Mouse (Mus musculus) lung, postnatal 10 days (tissue): ENCODE measurements around the gene Ryr2.

ENCODE experiments used
- DNase-seq: peaks from one replicate; pipeline ENCODE4 v3.0.0; 2021

The Ryr2 gene

DNA sequence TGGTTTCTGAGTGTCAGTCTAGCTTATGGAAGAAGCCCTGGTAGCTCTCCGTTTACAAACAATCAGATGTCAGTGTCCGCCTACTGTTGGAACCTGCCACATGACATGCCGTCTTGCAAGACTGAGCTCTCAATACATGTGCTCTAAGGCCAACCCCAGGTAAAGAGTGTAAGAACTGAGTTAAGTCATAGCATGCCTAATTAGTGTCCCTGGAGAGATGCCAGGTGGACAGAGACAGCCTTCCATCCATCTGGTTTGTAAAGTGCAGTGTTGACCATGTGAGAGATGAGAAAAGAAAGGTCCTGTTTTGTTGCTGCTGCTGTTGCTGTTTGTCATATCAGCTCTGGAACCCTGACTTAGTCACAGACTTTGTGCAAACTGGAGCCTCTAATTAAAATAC is 178.0 kb downstream of the Ryr2 start:
- no peak for DNase-seq

DNA sequence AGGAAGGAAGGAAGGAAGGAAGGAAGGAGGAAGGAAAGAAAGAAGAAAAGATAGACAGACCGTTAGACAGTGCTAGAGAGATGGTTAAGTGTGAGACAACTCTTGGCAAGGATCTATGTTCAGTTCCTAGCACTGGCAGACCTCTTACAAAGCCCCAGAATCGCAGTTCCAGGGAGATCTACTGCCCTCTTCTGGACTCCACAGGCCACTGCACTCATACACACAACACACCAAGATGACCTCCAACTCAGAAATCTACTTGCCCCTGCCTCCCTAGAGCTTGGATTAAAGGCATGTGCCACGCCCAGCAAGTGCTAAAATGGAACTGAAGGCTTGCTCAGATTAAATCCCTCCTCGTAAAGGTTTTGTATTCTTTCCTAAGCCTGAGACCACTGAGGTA is 179.0 kb downstream of the Ryr2 start:
- no peak for DNase-seq

DNA sequence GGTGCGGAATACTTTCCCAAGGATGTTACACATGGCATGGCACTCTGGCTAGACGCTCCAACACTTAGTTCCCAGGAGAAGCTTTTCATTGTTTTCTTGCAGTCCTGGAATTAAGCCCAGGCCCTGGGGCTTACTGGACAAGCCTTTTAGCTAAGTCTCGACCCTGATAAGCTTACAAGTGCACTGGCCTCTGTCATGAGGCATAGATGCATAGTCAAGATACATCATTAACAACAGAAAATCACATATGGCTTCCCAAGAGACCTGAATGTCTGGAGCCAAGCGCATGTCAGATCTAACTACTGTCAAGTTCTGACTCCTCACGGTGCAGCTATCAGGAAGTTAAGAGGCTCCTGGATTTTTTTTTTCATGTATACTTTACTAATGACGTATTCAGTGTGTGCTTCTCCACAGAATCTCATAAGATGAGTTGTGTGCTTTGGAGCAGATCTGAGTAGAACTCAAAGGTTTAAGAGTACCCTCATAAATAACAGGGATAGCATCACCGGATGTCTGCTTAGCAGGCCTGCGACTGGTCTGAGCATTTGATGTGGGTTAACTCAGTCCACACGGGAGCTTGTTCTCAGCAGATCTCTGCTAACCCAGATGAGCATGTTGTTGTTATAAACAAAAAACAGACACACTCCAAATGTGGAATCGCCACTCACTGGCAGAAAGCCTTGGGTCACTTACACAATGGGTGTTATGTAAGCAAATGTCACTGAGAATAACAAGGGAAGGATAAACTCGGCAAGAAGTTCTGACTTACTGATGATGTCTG is 179.8 kb downstream of the Ryr2 start:
- peak; percentile 48 for DNase-seq

DNA sequence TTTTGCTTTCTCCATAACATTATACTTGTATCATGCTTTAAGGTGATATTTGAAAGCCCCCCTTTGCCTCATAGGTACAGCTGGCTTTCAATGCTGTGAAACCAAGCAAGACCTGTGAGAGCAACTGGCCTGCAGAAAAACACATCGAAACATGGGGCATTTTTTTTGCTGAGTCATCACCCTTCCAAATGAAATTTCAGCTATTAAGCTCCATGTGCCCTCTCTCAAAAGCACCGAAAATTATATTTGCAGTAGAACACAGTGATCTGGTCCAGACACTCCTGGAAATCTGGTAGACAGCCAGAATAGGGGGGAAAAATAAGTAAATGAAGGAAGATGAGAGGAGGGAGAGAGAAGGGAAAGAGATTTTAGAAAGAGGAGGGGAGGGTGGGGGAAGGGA is 180.5 kb downstream of the Ryr2 start:
- no peak for DNase-seq

DNA sequence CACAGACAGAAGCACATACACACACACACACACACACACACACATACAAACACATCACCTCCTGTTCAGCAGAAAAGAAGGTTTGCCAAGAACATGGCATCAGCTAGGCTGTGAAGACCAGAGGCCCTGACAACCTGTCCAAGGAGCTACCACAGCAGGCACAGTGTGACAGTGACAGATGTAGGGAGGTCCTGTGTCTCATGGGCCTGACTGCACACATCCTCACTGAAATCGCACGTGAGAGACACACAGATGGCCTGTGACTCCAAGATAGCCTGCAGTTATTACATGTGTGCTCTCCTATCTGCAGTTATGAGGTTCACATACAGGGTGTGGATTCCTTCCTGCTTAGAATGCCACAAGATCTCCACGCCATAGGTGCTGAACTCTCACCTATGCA is 182.0 kb downstream of the Ryr2 start:
- no peak for DNase-seq

DNA sequence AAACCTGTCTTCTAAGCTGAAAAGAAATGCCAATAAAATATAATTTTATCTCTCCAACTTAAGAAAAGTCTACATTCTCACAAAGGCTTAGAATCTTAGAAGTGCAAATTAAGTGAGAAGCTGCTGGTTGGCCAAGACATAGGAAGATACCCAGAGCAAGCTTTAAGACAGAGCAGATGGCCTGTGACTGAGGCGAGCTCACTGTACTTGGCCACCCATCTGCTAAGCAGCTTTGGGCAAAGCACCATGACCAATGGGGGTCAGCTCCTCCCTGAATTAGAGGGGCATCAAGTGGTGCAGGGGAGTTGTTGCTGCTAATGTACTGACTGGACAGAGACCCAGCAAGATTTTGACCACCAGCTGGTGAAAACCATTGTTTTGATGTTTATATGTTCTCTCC is 186.2 kb downstream of the Ryr2 start:
- no peak for DNase-seq

DNA sequence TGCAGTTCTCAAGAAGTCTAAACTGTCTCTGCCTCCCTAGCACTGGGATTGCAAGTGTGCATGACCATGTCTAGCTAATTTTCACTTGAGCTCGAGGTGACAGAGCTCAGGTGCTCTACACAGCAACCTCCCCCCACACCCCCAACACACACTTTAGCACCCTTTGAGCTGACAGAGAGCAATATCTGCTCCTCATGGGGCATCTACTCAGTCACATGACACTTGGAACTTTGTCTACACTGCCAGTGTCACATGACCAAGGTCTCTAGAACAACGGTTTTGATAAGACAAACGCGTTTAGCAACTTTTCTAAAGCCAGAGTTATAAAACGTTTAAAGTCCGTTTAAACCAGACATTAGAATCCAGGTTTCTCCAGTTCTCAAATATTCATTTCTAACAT is 187.3 kb downstream of the Ryr2 start:
- no peak for DNase-seq

DNA sequence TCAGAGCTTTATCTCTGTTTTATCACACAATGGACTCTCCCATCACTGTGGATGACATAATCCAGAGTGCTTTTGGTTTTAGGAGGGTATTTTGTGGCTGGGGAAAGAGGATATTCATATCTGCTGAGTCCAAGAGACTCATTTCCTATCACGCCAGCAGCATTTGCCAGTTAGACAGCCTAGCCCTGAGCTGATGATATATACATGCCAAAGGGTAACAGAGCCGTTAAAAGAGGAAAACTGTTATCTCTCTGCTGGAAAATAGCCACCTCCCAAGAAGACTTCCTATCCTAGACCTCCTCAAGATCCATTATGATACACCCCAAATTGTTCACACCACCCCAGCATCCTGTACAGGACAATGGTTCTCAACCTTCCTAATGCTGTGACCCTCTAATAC is 191.1 kb downstream of the Ryr2 start:
- DNase-seq, result no peak

DNA sequence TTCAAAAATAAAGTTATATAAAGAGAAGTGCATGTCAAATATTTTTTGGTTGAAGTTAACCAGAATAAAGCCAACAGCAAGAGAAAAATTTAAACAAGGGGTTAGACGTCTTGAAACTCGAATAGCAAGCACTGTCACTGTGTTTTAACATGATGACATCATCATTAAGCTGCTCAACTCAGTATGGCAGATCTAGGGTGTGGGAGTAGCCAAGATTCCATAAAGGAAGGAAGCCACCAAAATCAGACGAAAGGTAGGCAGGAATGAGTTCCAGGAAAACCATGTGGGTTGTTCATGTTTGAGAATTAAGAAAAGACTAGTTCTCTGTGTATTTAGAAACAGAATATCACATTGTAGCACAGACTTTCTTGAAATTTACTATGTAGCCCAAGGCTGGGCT is 192.1 kb downstream of the Ryr2 start:
- DNase-seq, result no peak

DNA sequence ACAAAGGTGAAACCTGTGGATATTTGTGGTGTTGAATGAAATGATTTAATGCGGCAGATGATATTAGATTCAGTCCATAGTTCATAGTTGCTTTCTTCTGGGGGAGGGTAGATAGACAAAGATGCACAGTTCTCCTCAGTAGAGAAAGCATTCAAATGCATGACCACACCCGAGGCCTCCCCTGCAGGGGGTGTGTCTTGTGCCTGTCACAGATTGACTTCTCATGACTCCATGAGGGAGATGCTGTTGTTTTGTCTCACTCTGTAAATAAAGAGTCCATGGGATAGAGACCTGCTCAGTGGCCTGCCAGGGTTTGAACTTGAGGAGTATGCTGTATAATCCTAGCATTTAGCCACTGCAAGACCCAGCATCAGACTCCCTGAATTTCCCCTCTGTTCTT is 194.5 kb downstream of the Ryr2 start:
- DNase-seq, result no peak

DNA sequence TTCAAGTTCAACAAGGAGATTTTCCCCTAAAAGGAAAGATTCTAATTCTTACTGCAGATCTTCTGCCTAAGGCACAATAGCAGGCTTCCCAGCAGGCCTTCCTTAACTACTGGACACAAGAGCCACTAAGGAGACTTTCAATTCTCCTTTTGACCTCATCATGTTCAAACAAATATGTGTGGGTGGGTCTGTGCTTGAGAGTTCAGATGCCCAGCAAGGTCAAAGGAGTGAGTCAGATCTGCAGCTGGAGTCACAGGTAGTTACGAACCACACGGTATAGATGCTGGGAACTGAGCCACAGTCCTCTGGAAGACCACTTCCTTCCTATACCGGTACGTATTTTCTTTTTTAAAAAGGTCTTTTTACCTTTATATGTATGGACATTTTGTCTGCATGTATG is 198.6 kb downstream of the Ryr2 start:
- no peak for DNase-seq

DNA sequence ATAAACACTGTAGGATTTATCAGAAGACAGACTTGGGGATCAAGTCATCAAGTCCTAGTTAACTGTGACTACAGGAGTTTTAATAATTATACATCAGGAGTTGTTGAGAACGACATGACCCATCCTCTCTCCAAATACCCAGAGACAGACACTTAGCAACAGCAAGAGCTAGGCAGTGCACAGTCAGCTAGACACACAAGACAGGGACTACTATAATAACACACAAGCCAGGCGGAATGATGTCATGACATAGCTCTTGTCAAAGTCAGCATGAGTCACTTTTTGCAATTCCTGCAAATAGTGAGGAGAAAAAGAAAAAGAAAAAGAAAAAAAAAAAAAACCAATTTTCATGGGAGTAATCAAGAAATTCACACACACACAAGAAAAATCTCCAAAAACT is 201.6 kb downstream of the Ryr2 start:
- no peak for DNase-seq

DNA sequence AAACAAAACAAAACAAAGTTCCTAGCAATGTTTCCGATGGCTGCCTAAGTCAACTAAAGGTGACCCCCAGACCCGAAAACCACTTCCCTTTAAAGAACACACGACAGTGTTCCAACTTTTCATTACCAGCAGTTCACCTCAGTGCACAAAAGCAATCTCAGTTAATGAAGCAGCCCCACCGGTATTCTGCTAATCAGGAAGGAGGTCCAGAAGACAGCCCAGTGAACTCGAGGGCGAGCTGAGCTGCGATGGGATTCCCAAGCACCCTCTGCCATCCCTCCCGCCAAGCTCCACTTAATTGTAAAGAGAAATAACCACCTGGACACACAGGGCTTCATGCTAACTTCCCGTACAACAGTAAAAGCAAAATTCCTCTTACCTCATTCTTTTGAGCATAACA is 203.5 kb downstream of the Ryr2 start:
- DNase-seq, result no peak

DNA sequence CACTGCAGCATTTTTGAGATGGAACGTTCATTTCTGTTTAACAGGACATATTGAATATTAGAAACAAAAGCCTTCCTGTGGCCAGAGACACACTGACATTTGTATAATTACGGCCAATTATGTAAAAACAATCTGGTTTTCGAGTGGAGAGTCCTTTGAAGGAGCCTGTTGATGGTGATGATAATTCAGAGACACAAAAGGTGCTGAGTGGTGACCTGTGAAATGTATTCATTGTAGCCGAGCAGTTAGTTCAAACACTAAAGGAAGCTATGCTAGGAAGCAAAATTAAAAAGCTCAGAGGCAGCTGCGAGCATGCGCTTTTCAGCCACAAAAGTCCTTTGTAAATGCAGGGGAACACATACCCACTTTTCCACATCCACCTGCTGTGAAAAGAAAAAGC is 203.9 kb downstream of the Ryr2 start:
- DNase-seq, result no peak

DNA sequence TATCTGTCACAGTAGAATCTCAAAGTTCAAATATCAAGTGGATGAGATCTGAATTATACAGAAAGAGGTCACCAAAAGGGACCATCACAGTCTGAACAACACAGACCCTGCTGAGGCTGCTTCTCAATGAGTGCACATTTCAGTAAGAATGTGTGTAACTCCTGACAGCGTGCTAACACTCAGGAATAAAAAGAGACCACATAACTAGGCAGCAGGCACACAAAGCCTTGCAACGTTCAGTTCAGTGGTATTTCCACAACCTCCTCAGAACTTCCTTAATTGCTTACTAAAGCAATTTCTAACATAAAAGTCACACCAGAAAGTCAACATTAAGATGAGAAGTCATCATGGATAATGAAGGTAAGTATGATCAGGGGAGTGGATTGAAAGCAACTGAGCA is 206.1 kb downstream of the Ryr2 start:
- DNase-seq, result no peak

DNA sequence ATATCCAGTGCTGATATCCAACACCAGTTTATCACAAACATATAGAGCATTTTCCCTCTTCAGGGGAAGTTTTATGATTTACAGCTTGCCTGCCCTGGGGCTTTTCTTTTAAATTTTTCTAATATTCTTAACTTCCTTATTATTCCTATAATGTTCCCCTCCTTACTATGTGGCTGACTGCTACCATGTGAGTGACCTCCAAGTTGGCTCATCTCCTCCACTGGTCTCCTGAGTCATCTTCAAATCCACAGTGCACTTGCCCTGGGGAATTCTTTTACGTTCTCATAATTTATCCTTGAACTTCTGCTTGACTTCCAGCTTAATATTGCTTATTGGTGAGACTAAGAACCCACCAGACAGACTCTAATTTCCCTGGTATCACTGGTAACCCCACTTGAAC is 211.1 kb downstream of the Ryr2 start:
- no peak for DNase-seq

DNA sequence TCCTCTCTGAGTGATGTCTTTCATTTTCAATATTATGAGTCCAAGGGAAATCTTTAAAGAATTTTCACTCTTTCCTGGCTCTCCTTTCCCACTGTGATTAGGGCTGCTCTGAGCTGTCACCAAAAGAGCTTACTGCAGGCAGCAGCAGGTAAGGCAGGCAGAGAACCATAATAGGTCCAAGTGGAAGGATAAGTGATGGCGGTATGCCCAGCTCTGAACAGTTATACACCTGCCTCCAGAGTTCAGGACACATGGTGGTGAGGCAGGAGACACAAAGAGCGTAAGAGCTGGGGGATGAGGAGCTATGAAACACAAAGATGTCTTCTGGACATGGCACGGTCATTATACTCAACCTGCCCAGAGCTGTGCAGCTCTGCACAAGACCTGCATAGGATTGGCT is 215.0 kb downstream of the Ryr2 start:
- DNase-seq, result no peak

DNA sequence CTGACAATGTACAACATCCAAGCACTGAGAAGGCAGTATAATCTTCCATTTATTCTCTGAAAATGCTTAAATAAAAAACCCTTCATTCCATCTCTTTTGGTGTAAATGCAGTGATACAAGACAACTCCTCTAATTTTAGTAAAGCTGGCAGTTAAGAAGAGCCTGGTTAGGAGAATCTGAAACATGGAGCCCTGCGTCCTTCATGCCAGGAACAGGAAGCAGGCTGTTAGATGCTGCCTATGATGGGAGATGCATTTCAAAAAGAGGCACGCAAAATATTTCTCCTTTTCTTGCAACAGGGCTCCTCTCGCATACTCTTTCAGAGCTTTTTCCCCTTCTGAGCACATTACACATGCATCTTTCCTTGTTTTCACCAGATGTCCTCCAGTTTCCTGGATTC is 215.6 kb downstream of the Ryr2 start:
- DNase-seq, result no peak

DNA sequence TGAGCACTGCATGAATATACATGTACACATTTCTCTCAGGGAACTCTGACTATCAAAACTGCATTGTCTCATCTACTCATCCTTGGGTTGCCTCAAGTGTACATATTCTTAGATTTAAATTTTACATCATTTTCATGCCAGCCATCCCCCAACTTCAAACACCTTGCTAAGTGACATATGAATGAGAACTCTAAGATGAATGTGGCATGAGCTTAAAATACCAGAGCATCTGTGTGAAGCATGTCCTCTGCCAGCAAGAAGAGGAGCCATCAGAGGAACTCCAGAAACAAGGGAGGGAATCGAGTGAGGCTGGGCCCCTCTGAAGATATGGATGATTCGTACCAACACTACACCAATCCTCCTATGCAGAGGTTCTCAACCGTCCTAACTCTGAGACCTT is 222.6 kb downstream of the Ryr2 start:
- no peak for DNase-seq

DNA sequence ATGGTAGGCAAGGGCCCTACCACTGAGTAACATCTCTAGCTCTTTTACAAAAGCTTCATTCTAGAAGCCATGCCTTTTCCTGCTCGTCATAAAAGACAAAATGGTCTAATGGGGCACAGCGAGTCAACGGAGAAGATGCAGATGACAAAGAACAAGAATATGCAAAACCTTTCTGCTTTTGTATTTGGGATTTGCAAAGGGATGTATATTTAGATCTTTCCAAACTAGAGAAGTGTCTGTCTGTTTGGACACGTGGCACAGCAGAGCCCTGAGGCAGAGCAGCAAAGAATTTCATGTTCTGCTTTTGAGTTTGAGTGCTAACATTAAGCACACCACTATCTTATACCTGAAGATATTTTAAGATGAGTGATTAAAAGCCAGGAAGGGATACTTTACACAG is 224.4 kb downstream of the Ryr2 start:
- DNase-seq, result no peak

DNA sequence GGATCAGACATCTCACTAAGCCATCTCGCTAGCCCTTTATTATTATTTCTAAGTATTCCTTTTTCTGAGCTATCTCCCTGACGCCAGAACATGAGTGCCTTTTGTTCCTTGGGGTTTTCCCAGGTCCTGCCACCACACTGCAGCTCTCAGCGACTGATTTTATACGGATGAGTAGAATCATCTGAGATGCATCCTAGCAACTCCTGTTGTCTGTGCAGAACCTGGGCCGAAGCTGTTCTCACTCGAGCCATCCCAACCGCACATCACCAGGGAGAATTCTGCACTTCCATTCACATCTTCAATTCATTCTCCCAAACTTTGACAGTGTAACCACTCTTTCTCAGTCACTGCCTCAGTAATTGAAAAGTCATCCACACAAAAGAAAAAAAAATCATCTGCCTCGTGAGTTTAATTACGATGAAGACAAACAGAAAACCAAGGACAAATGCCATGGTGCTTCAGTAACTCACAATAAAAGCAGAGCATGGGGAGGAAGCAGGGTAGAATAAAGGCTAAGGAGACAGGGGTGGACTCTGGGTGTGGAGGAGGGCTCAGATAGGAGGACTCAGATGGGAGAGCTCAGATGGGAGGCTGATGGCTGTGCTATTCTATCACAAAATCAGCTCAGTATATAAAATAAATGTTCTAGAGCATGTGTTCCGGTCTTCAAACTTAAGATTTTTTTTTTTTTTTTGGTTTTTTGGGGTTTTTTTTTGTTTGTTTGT is 226.1 kb downstream of the Ryr2 start:
- no peak for DNase-seq

DNA sequence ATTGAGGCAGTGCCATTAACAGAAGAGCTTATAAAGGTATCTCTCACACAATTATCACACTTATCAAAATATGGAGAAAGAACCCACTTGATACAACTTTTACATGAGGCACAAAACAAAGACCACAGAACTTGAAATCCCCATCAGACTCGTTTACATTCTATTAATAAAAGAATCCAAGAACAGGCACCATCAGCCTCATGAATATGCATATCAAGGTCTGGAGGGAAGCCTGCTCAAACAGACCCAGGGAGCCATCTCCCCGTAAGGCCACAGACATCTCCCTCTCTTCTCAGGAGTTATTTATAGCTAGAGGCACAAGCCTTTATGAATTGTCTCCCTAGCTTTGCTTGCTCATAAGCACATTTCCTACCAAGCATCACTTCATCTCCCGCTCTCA is 227.7 kb downstream of the Ryr2 start:
- DNase-seq, result no peak

DNA sequence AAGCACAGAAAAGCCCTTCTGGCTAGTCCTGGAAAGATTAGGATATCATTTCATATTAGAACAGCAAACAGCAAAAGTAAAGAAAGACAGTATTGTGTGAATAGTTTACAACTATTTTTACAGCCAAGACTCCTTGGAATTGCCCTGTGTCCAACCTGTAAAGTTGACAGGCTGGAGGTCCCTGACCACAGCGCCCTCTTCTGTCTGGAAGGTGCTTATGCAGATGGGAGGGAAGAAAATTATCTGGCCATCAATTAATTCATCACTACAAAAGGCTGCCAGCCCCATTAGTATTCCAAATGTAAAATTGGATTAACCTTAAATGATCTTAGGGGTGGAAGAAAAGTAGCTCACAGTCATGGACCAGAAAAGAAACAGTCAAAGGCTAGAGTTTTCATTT is 231.9 kb downstream of the Ryr2 start:
- DNase-seq, result peak; percentile 7

DNA sequence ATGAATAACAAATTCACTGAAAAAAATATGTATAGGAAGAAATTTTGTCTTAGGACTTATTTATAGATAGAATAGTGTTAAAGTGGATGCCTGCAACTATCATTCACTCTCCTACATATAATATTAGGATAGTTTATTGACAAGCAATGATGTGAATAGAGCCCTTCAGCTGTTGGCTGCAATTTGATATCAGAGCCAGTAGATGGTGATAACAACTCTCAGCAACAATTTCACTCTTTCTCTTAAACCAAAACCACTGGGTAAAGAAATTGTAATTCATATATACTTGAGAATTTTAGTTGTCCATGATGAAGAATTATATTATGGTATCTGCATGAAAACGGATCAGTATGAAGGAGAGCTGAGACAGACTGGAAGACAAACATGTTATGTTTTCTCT is 236.8 kb downstream of the Ryr2 start:
- DNase-seq, result no peak

DNA sequence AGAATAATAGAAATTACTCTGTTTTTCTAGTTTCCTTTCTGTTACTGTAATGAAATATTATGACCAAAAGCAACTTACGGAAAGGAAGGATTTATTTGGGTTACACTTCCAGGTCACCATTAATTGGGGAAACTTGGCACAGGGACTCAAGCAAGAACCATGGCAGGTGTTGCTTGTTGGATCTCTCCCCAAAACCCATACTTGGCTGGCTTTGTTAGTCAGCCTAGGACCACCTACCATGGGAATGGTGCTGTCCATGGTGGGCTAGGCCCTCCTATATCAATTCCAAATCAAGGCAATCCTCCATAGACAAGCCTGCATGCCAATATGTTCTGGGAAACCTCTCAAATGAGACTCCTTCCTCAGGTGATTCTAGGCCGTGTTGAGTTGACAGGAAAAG is 237.3 kb downstream of the Ryr2 start:
- DNase-seq, result no peak
